Mouse (Mus musculus): Measurements from ENCODE around the gene Tsacc. TPM values are rescaled to one million over a fixed set of nuclear protein-coding genes. Genes with fewer than 3 reads are reported as not detected.
"Not testable (repeated sequence)": the region's sequence is repeated elsewhere in the genome, so short reads cannot be mapped to it uniquely, and the experiment has no call there.

The Tsacc gene
- polyA plus RNA-seq (2012; rRNA removed), result 2.4 and 3.1 TPM in 2 replicates

DNA sequence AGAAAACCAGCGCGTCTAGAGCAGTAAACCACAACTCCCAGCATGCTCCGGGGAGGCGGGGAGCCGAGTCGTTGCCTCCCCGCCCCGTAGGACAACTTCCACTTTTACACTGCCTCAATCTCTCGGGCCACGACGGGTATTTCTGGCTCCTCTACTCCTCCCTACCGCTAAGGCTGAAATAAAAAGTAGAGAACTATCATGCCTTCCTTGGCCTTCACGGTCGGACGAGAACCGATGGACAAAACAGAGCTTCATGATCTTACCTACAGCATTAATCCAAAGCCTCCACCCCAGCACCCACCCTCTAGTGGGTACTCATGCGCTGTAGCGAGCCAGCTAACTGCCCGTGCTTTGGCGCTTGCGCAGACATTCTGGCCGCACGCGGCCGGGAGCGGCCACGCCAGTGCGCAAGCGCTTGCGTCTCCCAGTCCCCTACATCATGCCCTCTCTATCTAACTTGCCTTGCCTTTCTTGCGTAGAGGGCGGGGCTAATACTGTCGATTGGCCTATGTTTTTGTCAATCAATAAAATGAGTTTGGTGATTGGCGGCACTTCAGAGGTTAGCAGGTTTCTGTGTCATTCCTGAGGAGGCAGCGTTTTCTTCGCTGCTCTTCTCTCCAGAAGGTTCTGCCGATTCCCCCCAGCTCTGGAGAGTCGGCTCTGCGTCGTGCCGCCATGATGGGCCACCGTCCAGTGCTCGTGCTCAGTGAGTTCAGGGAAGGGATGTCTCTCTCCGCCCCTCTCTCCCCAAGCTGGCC is at the start of gene Tsacc, which contains the start of gene Cct3:
Tsacc (minus strand) TSS at position 439 of the 758 bp plus-strand sequence.
Cct3 (plus strand) TSS at position 556 of the 758 bp plus-strand sequence.
- DNase-seq (ENCODE audit: low read depth, low spot score), result peak; percentile 99
- under 1% methylated on average over 44 of the region's 44 CpGs for WGBS

DNA sequence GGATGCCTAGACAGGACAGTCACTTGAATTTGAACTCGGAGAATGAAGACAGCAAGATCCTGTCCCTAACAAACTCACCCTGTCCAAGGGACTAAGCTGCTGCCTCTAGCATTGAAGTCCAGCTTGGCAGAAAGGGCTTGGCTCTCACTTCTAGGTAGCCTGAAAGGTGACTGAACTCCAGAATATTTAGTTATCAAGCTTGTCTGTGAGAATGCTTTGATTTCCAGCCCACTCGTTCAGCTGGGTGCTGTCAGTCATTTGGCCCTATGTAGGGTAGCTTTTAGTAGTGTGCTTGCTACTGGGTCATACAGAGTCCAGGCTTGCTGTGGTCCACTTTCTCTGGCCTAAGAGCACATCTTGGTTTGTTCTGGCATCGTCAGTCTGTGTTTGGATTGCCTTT is 42.2 kb upstream of the Tsacc start:
- WGBS, result 68% methylated on average over 3 of the region's 3 CpGs
- DNase-seq (ENCODE audit: low read depth, low spot score), result no peak

DNA sequence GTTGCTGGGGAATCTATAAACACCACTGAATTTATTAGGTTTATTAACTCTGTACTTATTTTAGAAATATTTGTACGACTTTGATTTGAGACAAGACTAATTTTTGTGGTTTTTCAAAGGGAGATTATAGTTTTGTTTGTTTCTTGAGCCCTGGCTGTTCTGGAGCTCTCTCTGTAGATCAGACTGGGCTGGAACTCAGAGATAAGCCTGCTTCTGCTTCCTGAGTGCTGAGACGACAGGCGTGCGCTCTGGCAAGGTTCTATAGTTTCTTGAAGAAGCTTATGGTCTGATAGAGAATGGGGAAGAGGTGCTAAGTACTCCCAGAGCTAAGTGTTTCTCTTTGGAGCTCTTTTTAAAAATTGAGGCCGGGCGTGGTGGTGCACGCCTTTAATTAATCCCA is 41.5 kb upstream of the Tsacc start:
- no peak for DNase-seq (ENCODE audit: low read depth, low spot score)
- 87% methylated on average over 7 of the region's 7 CpGs for WGBS

DNA sequence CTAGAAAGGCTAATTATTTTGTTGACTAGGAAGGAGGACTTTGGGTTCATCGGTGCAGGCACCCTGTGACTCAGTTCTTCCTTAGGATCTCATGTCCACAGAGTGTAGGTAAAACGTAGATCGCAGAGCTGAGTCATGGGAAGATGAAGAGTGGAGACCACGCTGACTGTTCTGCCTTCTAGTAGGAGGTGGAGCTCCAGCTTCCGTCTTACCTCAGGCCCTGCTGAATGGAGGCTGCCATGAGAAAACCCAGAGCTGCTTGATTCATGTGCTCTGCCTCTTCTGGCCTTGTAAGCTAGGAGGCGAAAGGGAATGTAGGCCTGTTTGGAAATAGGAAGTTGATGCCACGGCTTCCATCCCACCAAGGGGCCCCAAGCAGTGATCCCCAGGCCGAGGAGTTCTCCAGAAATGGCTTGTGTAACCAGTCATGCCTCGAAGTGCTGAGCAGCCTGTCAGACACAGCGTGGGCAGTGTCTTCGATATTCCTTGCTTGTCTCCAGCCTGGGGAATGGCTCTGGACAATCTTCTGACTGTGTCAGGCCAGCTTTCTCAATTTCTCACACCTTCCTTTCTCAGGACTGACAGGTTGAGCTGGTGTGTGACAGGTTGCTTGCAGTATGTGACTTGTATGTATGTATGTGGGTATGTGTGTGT is 40.7 kb upstream of the Tsacc start:
- 39% methylated on average over 11 of the region's 11 CpGs for WGBS
- no peak for DNase-seq (ENCODE audit: low read depth, low spot score)

DNA sequence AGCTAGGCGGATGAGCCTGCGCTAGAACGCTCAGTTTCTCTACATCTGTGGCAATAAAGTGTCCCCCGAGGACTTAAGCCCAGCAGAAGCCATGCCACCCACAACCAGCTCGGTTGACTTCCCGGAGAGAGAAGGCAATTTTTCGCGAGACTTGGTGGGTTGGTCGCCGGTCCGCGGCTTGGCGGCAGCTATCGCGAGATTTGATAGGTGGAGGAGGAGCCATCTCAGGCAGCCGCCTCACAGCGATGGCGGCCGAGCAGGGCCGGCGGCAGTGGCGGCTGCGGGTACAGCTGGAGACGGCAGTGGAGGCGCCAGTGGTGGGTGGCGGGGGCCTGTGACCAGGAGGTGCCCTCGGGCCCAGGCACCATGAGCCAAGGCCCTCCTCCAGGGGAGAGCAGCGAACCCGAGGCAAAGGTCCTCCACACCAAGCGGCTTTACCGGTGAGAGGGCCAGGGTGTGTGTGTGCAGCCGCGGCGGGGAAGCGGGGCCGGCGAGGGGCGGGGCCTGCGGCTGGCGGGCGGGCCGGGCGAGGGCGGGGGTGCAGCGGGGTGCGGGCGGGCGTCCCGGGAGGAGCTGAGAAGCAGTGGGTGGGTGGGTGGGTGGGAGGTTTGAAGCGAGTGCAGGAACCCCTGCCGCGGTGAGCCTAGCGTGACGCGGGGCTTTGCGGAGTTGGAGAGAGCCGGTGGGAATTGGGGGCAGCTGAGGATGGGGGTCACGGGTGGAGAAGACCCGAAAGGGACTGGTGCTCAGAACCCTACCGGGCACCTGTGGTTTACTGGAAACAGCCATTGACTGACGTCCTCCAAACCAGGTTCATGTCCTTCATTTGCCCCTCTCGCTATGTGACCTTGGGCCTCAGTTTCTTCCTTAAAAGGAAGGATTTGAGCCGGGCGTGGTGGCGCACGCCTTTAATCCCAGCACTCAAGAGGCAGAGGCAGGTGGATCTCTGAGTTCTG is 39.5 kb upstream of the Tsacc start, which contains the start of the genes Tmem79 and Smg5:
Tmem79 (minus strand) TSS at position 91 of the 956 bp plus-strand sequence.
Smg5 (plus strand) TSS at position 203 of the 956 bp plus-strand sequence.
- peak; percentile 81 for DNase-seq (ENCODE audit: low read depth, low spot score)
- 1% methylated on average over 65 of the region's 66 CpGs for WGBS

DNA sequence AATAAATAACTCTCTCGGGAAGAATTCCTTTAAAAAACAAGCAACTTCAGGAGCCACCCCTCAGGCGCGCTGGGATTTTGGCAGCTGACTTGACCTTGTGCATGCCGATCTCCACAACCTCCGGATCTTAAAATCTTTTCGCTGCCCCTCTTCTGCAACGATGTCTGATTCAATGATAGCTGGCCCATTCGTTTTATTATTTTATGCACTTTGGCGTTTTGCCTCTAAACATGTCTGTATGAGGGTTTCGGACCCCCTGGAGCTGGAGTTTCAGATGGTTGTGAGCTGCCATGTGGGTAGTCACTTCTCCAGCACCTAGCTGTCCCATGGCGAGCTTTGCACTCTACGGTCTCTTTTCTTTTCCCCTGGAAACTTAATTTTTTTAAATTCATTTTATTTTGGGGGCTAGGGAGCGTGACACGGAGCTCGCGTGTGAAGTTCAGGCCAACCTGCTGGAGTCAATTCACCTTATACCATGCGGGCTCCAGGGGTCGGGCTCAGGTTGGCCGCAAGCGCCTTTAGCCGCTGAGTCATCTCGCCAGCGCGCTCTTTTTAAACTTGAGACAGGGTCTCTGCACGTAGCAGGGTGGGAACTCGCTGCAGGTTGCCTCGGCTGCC is 38.7 kb upstream of the Tsacc start:
- no peak for DNase-seq (ENCODE audit: low read depth, low spot score)
- under 1% methylated on average over 27 of the region's 27 CpGs for WGBS

DNA sequence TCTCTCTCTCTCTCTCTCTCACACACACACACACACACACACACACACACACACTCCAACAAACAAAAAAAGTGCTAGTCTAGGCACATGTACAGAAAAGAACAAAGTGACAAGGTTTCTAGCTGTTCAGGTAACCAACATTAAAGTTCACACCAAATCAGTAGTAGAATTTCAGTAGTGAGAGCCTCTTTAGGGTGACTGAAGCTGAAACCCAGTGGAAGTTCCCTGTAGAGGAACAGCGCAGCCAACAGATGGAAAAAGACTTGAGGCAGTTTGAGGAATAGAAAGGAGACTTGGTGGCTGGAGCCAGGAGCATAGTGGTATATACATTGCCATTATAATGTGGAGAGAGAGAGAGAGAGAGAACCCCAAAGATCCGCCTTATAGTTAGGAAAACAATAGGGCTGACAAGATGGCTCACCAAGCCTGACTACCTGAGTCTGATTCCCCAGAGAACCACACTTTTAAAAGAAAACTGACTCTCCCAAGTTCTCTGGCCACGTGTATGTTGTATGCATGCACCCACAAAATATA is 38.2 kb upstream of the Tsacc start:
- WGBS, result 16% methylated on average over 3 of the region's 3 CpGs
- no peak for DNase-seq (ENCODE audit: low read depth, low spot score)

DNA sequence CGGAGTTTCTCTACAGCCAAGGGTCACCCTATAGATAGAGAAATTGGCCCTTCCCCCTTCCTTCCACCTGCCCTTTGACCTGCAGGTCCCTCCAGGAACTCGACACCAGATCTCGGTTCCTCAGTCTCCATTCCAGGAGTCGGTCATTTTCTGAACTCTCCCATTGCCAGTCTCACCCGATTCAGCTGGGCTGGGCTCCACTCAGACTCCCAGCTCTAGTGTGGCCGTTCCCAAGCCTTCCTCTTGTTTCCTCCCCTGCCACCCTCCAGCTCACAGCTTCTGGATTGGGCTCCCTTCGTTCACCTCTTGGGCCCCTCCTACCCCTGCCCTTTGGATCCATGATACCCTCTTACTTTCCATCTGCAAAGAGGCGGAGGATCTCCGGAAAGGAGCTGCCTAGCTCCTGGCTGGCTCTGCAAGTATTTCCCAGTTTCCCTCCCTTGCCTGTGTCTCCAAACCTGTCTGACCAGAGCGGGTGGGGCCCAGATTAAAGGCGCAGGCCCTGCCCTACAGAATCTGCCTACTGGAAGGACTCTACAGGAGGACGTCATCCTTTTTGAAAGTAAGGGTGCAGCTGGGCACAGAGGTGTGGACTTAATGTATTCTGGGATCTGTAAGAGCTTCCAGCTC is 37.3 kb upstream of the Tsacc start:
- 21% methylated on average over 12 of the region's 12 CpGs for WGBS

DNA sequence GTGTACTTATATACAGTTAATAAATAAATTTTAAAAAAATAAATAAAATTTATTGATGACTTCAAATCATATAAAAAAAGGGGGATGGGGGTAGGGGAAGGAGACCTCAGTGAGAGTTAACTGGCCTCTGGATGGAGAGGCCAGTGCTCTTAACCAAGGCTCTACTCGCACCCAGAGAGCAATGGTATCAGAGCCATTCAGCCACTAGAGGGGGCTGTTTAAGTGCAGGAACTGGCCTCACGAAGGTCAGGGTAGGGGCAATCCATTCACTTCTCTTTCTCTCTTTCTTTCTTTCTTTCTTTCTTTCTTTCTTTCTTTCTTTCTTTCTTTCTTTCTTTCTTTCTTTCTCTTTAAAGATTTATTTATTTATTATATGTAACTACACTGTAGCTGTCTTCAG is 34.5 kb upstream of the Tsacc start:
- DNase-seq (ENCODE audit: low read depth, low spot score), result no peak
- 19% methylated on average over 2 of the region's 2 CpGs for WGBS

More for the DNA sequence above, 37.3 kb upstream of the Tsacc start:
- DNase-seq (ENCODE audit: low read depth, low spot score), result peak; percentile 89

DNA sequence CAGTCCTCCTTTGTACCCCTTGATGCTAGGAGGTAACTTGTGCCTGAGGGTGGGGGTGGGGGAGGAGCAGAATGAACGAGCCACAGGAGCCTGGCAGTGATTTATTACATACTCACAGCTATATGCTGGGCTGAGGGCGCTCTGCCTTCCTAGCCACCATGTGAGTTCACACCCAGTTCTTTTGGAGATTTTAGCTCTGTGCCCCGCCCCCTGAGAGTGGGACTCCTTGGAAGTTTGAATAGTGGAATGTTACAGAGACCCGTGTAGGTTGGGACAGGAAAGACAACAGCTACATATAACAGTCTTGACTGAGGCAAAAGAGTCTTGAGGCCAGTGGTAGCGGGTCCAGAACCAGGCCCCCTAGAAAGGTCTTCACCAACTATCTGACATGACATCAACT is 32.2 kb upstream of the Tsacc start:
- 59% methylated on average over 5 of the region's 5 CpGs for WGBS
- DNase-seq (ENCODE audit: low read depth, low spot score), result no peak

DNA sequence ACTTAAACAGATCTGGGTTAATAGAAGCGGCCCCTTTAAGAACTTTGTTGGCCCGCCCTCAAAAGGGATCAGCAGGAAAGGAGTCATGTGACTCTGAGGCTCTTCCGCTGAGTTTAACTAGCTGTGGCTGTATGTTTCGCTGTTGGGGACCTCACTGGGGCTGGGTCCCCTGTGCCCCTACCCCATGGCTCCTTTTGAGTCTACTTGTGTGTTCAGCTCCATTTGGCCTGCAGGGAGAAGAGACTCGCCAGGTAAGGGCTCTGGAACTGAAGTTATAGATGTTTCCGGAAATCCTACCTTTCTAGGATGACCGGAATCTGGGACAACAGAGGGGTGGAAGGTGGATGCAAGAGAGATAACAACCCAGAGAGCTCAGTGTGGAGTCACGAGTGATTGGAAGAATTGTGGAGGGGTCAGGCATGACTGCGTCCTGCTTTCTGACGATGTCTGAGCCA is 28.2 kb upstream of the Tsacc start, which contains the start of gene Glmp:
Glmp (plus strand) TSS at position 73 of the 455 bp plus-strand sequence.
- DNase-seq (ENCODE audit: low read depth, low spot score), result no peak
- WGBS, result under 1% methylated on average over 10 of the region's 10 CpGs

DNA sequence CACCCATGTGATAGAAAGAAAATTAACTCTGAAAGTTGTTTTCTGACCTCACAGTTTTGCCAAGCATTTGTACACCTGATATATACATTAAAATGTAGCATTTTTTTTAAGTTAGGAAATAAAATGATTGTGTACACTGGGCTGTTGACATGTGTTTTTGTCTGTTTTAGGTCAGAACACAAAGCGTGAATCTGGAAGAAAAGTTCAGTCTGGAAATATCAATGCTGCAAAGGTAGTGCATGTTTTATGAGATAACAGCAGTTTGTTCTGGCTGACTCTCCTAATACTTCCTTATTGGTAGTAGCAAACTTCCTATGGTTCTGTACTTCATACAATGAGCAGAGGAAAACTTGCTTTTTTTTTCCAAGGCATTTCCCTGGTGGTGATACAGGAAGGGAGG is 2.4 kb upstream of the Tsacc start:
- no peak for DNase-seq (ENCODE audit: low read depth, low spot score)
- 39% methylated on average over 1 of the region's 1 CpGs for WGBS

DNA sequence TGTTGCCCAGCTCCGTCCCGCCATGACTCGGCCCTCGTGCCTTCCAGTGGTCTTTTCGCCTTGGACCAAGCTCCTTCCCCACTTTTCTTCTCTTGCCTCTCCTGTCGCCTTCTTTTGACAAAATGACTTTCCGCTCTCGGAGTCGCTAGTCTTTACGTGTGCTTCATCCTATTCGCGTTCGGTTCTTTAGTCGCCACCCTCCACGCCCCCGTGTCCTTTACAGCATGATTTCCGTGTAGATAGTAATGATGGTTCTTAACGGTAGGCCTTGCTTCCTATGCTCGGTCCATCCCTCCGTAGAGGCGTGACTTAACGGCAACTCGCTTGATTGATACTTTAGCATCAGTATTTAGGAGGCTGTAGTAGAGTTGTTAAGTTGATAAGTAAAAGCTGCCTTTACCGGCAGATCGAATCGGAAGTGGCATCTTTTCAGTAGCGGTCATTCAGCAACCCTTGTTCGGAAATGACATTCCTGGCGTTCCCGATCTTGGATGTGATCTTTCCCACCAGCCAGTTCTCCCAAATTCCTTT is 587 bp upstream of the Tsacc start:
- 2% methylated on average over 30 of the region's 30 CpGs for WGBS

DNA sequence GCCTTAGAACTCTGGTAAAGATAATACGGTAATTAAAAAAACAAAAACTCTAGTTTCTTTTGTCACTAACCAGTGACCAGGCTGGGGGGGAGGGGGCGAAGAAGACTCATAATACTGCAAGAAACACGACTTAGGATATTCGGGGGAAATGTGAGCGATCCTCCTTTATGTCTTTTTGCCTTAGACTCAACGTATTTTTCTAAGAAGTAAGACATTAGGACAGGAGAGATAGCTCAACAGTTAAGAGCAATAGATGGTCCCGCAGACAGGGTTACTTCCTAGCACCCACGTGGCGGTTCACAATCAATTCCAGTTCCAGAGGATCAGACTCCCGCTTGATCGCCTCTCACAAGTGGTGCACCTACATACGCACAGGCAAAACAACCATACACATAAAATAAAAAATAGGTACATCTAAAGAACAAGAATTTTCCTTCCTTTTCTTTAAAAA is 664 bp downstream of the Tsacc start:
- WGBS, result under 1% methylated on average over 12 of the region's 12 CpGs
- no peak for DNase-seq (ENCODE audit: low read depth, low spot score)

More for the DNA sequence above, 587 bp upstream of the Tsacc start:
- DNase-seq (ENCODE audit: low read depth, low spot score), result peak; percentile 27

DNA sequence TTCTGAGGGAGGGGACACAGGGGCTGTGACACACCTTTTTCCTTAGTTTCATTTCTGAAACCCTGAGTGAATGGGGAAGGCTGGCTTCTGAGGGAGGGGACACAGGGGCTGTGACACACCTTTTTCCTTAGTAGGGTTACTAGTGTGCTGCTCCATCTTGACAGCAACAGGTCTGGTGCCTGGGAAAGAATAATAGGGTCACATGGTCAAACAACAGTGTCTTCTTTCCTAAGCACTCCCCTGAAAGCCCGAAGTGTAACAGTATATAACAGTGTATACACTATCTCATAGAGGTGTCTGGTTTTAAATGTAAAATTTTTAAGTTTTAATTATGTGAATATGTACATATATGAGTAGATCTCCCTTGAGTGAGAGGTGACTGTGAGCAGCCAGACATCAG is 1.5 kb downstream of the Tsacc start:
- DNase-seq (ENCODE audit: low read depth, low spot score), result not testable (repeated sequence)
- 32% methylated on average over 1 of the region's 1 CpGs for WGBS

DNA sequence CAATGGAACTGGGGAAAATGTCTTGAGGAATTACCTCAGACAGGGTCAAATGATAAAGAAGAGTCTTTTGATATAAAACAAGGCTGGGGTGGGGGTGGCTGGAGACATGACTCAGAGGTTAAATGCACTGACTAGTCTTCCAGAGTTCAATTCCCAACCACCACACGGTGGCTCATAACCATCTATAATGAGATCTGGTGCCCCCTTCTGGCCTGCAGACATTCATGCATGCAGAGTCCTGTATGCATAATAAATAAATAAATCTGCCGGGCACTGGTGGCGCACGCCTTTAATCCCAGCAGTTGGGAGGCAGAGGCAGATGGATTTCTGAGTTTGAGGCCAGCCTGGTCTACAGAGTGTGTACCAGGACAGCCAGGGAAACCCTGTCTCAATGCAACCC is 4.8 kb downstream of the Tsacc start:
- DNase-seq (ENCODE audit: low read depth, low spot score), result no peak
- 46% methylated on average over 4 of the region's 4 CpGs for WGBS

DNA sequence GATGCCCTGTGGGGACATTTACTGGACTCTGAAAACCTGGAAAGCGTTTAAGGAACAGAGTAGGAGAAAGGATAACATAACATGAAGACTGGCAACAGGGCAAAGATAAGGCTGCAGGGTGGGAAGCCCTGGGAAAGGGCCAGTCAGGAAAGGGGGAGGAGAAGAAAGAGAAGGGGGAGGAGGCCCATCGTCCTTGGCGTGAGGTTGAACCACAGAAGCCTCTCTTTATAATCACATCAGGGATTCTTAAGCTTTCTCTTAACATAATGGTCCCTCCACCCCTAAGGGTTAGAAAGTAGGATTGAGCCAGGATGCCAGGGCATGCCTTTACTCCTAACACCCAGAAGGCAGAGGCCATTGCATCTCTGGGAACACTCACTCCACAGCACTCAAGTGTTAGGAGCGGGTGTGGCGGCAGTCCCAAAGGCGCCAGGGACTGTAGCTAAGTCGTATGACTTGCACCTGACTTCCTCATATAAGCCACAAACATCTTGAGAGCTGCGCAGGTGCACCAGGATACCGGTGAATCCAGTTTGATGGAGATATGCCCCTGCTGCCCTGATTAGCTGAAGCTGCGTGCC is 8.6 kb downstream of the Tsacc start:
- DNase-seq (ENCODE audit: low read depth, low spot score), result not testable (repeated sequence)
- 50% methylated on average over 9 of the region's 10 CpGs for WGBS

DNA sequence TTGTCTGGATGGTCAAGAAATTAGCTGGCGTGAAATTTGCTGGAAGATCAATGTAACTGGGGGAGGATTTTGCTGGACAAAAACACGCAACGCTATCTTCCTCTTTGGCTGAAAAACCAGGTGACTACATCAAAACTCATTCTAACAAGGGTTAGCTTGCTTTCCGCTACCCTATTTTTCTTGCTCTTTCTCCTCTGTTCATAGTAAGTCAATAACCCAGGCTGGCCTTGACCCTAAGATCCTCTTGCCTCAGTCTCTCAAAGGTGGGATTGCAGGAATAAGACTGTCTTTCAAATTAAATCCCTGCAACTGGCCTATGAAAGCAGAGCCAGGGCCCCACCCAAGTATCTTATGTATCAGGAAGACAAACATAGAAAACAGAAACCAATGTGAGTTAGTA is 9.7 kb downstream of the Tsacc start, which contains the start of gene Gm38392:
Gm38392 (minus strand) TSS at position 101 of the 400 bp plus-strand sequence.
- DNase-seq (ENCODE audit: low read depth, low spot score), result no peak
- 97% methylated on average over 4 of the region's 4 CpGs for WGBS

Measured in large intestine, adult 2 months (tissue).